Mouse (Mus musculus): ENCODE data around the gene Fubp1. TPM values are rescaled to one million over a fixed set of nuclear protein-coding genes. Genes with fewer than 3 reads are reported as not detected.

The Fubp1 gene
- total RNA-seq, 2 experiments from 2014 or later: 125 to 129 TPM

- DNase-seq (ENCODE audit: extremely low spot score in 1 of 2, low spot score in 2 of 2): no peak
- intact Hi-C loops (cut with DNase I): no loop called here
These were observed 54.6 kb downstream of the Fubp1 start for GRCm38 (mm10) chr3:152264830-152265229.

- intact Hi-C loops (cut with DNase I): no loop called here
- peak in 1 of 2 experiments; percentile 79 for DNase-seq (ENCODE audit: extremely low spot score in 1 of 2, low spot score in 2 of 2)
These were observed 55.3 kb downstream of the Fubp1 start for GRCm38 (mm10) chr3:152265351-152266035.

GRCm38 (mm10) chr3:152266036-152266421 is 55.8 kb downstream of the Fubp1 start, which contains the start of gene Nexn:
TSS of gene Nexn (minus strand) at chr3:152266350.
- intact Hi-C loops (cut with DNase I): no loop called here
- DNase-seq (ENCODE audit: extremely low spot score in 1 of 2, low spot score in 2 of 2): no peak

- no peak for DNase-seq (ENCODE audit: extremely low spot score in 1 of 2, low spot score in 2 of 2)
- intact Hi-C loops (cut with DNase I): no loop called here
These were observed 57.9 kb downstream of the Fubp1 start for GRCm38 (mm10) chr3:152268099-152268498.

- DNase-seq (ENCODE audit: extremely low spot score in 1 of 2, low spot score in 2 of 2): no peak
- intact Hi-C loops (cut with DNase I): no loop called here
These were observed 61.0 kb downstream of the Fubp1 start for GRCm38 (mm10) chr3:152271071-152271710.

- no peak for DNase-seq (ENCODE audit: extremely low spot score in 1 of 2, low spot score in 2 of 2)
- intact Hi-C loops (cut with DNase I): no loop called here
These were observed 61.7 kb downstream of the Fubp1 start for GRCm38 (mm10) chr3:152271876-152272275.

- DNase-seq (ENCODE audit: extremely low spot score in 1 of 2, low spot score in 2 of 2): no peak
- intact Hi-C loops (cut with DNase I): no loop called here
These were observed 62.9 kb downstream of the Fubp1 start for GRCm38 (mm10) chr3:152272974-152273685.

DNA sequence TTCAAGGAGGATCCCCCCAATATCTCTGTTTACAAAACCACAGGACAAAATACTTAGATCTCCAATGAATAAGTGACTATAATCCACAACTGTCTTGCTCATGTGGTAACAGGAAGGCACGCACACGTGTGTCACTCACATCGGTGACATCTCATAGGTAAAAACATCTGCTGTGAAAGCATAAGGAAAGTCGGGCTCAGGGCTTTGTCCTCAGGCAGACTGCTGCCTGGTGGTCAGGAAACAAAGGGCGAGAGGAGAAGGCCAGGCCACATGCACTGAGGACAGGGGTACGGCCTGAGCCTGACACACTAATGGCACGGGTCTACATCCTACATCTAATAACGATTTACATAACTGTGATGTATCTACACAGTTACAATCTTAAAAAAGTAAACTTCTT is 64.8 kb downstream of the Fubp1 start:
- intact Hi-C loops (cut with DNase I): no loop called here
- DNase-seq (ENCODE audit: extremely low spot score in 1 of 2, low spot score in 2 of 2): no peak

- intact Hi-C loops (cut with DNase I): no loop called here
- no peak for DNase-seq (ENCODE audit: extremely low spot score in 1 of 2, low spot score in 2 of 2)
These were observed 66.7 kb downstream of the Fubp1 start for GRCm38 (mm10) chr3:152276935-152277334.

DNA sequence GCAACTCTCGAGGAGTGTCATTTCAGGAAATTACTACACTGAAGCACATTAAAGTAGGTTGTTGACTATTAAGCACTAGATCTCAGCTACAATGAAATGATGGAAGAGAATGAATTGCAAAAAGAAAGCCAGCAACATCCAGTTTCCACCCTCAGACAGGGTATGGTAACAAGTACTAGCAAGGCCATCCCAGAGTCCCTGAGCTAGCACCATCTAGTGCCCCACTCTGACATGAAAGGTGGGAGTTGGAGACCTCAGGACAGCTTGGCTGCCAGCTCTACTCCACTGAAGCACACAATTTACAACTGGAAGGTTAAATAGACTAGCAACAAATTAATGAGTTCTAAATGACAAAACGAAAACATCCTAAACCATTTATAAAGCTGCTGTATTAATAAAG is 67.7 kb downstream of the Fubp1 start:
- intact Hi-C loops (cut with DNase I): no loop called here
- DNase-seq (ENCODE audit: extremely low spot score in 1 of 2, low spot score in 2 of 2): no peak

DNA sequence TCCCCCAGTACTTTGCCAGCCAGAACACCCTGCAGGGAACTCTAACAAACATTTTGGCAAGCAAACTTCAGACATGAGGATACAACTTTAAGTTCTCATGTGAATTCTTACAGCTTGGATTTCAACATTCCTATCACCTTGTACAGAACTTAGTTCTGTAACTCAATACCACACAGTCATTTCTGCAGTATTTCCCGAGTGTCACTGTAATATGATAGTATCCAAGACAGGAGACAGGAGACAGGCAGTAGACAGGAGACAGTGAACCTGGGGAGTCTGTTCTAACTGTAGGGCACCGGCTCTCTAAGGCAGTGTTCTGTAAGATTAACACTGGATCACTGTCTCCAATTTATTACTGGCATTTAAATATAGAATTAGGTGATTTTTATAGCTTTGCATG is 68.2 kb downstream of the Fubp1 start:
- DNase-seq (ENCODE audit: extremely low spot score in 1 of 2, low spot score in 2 of 2): no peak
- intact Hi-C loops (cut with DNase I): no loop called here

DNA sequence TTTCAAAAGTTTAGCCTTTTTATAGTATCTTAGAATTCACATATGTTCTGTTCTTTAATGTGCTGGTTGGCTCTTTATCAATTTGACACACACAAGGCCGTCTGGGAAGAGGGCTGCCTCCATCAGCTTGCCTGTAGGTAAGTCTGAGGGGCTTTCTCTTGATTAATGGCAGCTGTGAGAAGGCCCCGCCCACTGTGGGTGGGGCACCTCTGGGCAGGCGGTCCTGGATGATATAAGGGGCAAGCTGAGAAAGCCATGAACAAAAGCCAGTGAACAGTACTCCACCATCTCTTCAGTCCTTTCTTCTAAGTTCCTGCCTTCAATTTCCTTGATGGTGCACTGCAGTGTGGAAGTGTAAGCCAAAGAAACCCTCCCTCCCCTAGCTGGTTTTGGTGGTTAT is 71.9 kb downstream of the Fubp1 start:
- intact Hi-C loops (cut with DNase I): no loop called here
- DNase-seq (ENCODE audit: extremely low spot score in 1 of 2, low spot score in 2 of 2): no peak

GRCm38 (mm10) chr3:152284306-152284705 is 74.1 kb downstream of the Fubp1 start:
- intact Hi-C loops (cut with DNase I): no loop called here

DNA sequence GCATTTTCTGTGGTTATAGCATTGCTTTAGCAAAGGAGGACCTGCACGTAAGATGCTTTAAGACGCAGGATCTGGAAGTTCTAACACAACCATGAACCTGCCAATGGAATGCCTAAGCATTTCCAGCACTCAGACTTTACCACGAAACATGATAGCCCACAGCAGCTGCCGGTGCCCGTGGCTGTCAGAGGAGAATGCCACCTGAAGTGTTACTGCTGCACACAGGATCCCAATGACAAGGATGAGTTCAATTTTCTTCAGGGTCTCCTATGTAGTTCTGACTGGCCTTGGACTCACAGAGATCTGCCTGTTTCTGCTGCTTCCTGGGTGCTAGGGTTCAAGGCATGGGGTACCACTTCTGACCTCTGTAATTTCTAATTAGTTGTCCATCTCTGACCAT is 74.5 kb downstream of the Fubp1 start:
- DNase-seq (ENCODE audit: extremely low spot score in 1 of 2, low spot score in 2 of 2): no peak
- intact Hi-C loops (cut with DNase I): no loop called here

More at GRCm38 (mm10) chr3:152284306-152284705, 74.1 kb downstream of the Fubp1 start:
- no peak for DNase-seq (ENCODE audit: extremely low spot score in 1 of 2, low spot score in 2 of 2)

Other genes with a start within 250 kb of the Fubp1 start
- 1 to 10 TPM; 3.6 to 4.0 TPM for gene Gipc2, start 44.2 kb upstream of the Fubp1 start, total RNA-seq (2021)
- gene Dnajb4, start 120 bp upstream of the Fubp1 start, total RNA-seq (2021): 10 to 100 TPM; 47.4 to 51.2 TPM
- gene Nexn, start 55.9 kb downstream of the Fubp1 start, total RNA-seq (2021): 1 to 10 TPM; 2.8 to 3.8 TPM
- 10 to 100 TPM; 84.3 to 91.9 TPM for gene Miga1, start 130.0 kb downstream of the Fubp1 start, total RNA-seq (2021)
- 100 to 1,000 TPM; 116 to 117 TPM for gene Usp33, start 136.1 kb downstream of the Fubp1 start, total RNA-seq (2021)
- gene Zzz3, start 185.1 kb downstream of the Fubp1 start, total RNA-seq (2021): 10 to 100 TPM; 30.3 to 31.9 TPM

All from left cerebral cortex, postnatal 10 days (tissue).